Mouse (Mus musculus) cortical plate, adult 2 months (tissue): Measurements from ENCODE around the gene Clec2e.
"Not testable (repeated sequence)": the region's sequence is repeated elsewhere in the genome, so short reads cannot be mapped to it uniquely, and the experiment has no call there.

Experiments used
- CTCF ChIP-seq: fragments of 200-500 bp; IDR thresholded peaks from 2 replicates; pipeline ENCODE4 v1.5.1; 2011; ENCODE audit warnings: mild to moderate bottlenecking, control low read depth, low read length; ENCODE audit not compliant: insufficient read depth; ENCODE audit errors: extremely low read depth
- POLR2A ChIP-seq: fragments of 200-500 bp; IDR thresholded peaks from 2 replicates; pipeline ENCODE4 v1.6.1; 2011; ENCODE audit warnings: mild to moderate bottlenecking, low read length, control low read depth; ENCODE audit not compliant: insufficient read depth; ENCODE audit errors: extremely low read depth

DNA sequence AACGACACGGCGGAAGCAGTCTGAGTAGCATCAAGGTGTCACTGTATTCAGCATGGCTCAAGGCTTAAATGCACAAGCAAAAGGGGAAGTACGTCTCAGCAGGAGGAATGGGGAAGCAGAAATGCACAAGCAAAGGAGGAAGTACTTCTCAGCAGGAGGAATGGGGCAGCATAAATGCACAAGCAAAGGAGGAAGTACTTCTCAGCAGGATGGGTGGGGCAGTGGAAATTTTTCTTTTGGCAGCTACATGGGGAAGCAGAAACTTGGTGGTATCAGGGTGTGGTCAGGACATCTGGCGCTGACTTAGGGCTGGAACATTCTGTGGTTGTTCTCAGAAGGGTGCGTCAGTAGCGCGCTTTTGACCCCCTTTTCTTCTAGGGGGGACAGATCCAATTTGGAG lies 12.1 kb downstream of the Clec2e start:
- TF ChIP-seq CTCF, POLR2A: not testable (repeated sequence)
